Mouse (Mus musculus) lung, embryonic 16.5 days (tissue): ENCODE data around the gene Ubac2. TPM values are rescaled to one million over a fixed set of nuclear protein-coding genes. Genes with fewer than 3 reads are reported as not detected.
"Not testable (repeated sequence)": the region's sequence is repeated elsewhere in the genome, so short reads cannot be mapped to it uniquely, and the experiment has no call there.

Experiments
- ATAC-seq: fragments of 200-750 bp; cut with Nextera tagmentation; 2 replicates; pipeline ENCODE4 v1.8.0; 2017; ENCODE audit warnings: low read depth, mild to moderate bottlenecking, moderate library complexity
- H3K27ac ChIP-seq: fragments of 300-500 bp; sonication (generic); 2 replicates; pipeline ENCODE4 v1.5.1; 2014; ENCODE audit warnings: mild to moderate bottlenecking, control low read depth, low read length
- H3K27me3 ChIP-seq: fragments of 300-500 bp; sonication (generic); 2 replicates; pipeline ENCODE4 v1.6.1; 2014; ENCODE audit warnings: low read depth, low read length, mixed read lengths; ENCODE audit not compliant: control insufficient read depth, insufficient read depth
- H3K36me3 ChIP-seq: fragments of 300-500 bp; sonication (generic); 2 replicates; pipeline ENCODE4 v1.6.1; 2014; ENCODE audit warnings: low read length; ENCODE audit not compliant: control insufficient read depth, insufficient read depth
- H3K4me1 ChIP-seq: fragments of 300-500 bp; sonication (generic); replicated peaks from 2 replicates; pipeline ENCODE4 v1.6.1; 2014; ENCODE audit warnings: low read length, mixed read lengths; ENCODE audit not compliant: control insufficient read depth, insufficient read depth
- H3K4me2 ChIP-seq: fragments of 300-500 bp; sonication (generic); 2 replicates; pipeline ENCODE4 v1.6.1; 2014; ENCODE audit warnings: low read depth, low read length, control low read depth
- H3K4me3 ChIP-seq: fragments of 300-500 bp; sonication (generic); 2 replicates; pipeline ENCODE4 v1.5.1; 2014; ENCODE audit warnings: mild to moderate bottlenecking, low read length, control low read depth
- H3K9ac ChIP-seq: fragments of 300-500 bp; sonication (generic); 2 replicates; pipeline ENCODE4 v1.6.1; 2014; ENCODE audit warnings: low read length, control low read depth
- H3K9me3 ChIP-seq: fragments of 300-500 bp; sonication (generic); 2 replicates; pipeline ENCODE4 v1.6.1; 2016; ENCODE audit warnings: low read length; ENCODE audit not compliant: control insufficient read depth
- WGBS: fragments of 180-500 bp; shearing (Covaris S2); extraction: QIAGEN DNeasy Blood & Tissue Kit; methylation state at CpG from one replicate; pipeline ENCODE4 v1.1.7; 2014; 5-methylcytosine and 5-hydroxymethylcytosine counted together
- polyA plus RNA-seq: library from polyadenylated mRNA; unstranded; fragments of >200 nt; fragmentation: Nextera tagmentation; extraction: Ambion mirVana; gene quantifications from 2 replicates; pipeline ENCODE4 v1.2.1, GENCODE M21; 2015

Ubac2 gene
- polyA plus RNA-seq, 1 experiment from 2014 or later: 56.9 TPM

- H3K4me3 ChIP-seq: no peak overlapping the region
- H3K4me2 ChIP-seq: no peak overlapping the region
- 51% methylated on average over 3 of the region's 3 CpGs for WGBS
These were observed 11.8 kb upstream of the Ubac2 start for GRCm38 (mm10) chr14:121866574-121866973.

GRCm38 (mm10) chr14:121869111-121869510 lies 9.3 kb upstream of the Ubac2 start:
- Histone ChIP-seq H3K27ac (no peak overlapping the region), H3K4me3 (no peak overlapping the region), H3K4me2 (no peak overlapping the region), H3K36me3 (no peaks in the 10 kb centered on the region), H3K27me3 (no peaks in the 10 kb centered on the region), H3K9ac (no peak overlapping the region), H3K4me1 (no peaks in the 10 kb centered on the region), H3K9me3 (no peaks in the 10 kb centered on the region)
- no peak for ATAC-seq
- WGBS: 49% methylated on average over 1 of the region's 1 CpGs

More at GRCm38 (mm10) chr14:121866574-121866973, 11.8 kb upstream of the Ubac2 start:
- no peaks in the 10 kb centered on the region for H3K36me3 ChIP-seq
- no peaks in the 10 kb centered on the region for H3K27me3 ChIP-seq
- no peak overlapping the region for H3K9ac ChIP-seq
- H3K9me3 ChIP-seq: no peaks in the 10 kb centered on the region
- no peaks in the 10 kb centered on the region for H3K4me1 ChIP-seq
- ATAC-seq: no peak
- H3K27ac ChIP-seq: no peak overlapping the region

- no peaks in the 10 kb centered on the region for H3K36me3 ChIP-seq
- 71% methylated on average over 1 of the region's 1 CpGs for WGBS
- no peak overlapping the region for H3K4me3 ChIP-seq
- no peaks in the 10 kb centered on the region for H3K9me3 ChIP-seq
- no peaks in the 10 kb centered on the region for H3K27me3 ChIP-seq
- no peak for ATAC-seq
- H3K4me2 ChIP-seq: no peak overlapping the region
- H3K27ac ChIP-seq: no peak overlapping the region
- H3K4me1 ChIP-seq: no peaks in the 10 kb centered on the region
- H3K9ac ChIP-seq: no peak overlapping the region
These were observed 5.7 kb upstream of the Ubac2 start for GRCm38 (mm10) chr14:121872760-121873159.

GRCm38 (mm10) chr14:121873172-121873571 lies 5.2 kb upstream of the Ubac2 start:
- no peaks in the 10 kb centered on the region for H3K9me3 ChIP-seq
- no peak overlapping the region for H3K27ac ChIP-seq
- WGBS: 51% methylated on average over 2 of the region's 2 CpGs
- H3K27me3 ChIP-seq: no peaks in the 10 kb centered on the region
- no peaks in the 10 kb centered on the region for H3K36me3 ChIP-seq
- H3K4me1 ChIP-seq: no peaks in the 10 kb centered on the region
- no peak overlapping the region for H3K9ac ChIP-seq
- no peak overlapping the region for H3K4me3 ChIP-seq
- H3K4me2 ChIP-seq: no peak overlapping the region
- ATAC-seq: no peak

GRCm38 (mm10) chr14:121873646-121874045 lies 4.8 kb upstream of the Ubac2 start:
- Histone ChIP-seq H3K4me2 (no peak overlapping the region), H3K9ac (no peak overlapping the region), H3K27me3 (no peaks in the 10 kb centered on the region), H3K4me3 (no peak overlapping the region), H3K9me3 (no peaks in the 10 kb centered on the region), H3K4me1 (no peaks in the 10 kb centered on the region), H3K27ac (no peak overlapping the region), H3K36me3 (no peaks in the 10 kb centered on the region)
- WGBS: 76% methylated on average over 4 of the region's 4 CpGs
- ATAC-seq: no peak

GRCm38 (mm10) chr14:121876190-121876589 lies 2.2 kb upstream of the Ubac2 start:
- H3K27me3 ChIP-seq, H3K9ac ChIP-seq, H3K9me3 ChIP-seq, H3K36me3 ChIP-seq, H3K4me1 ChIP-seq, H3K4me2 ChIP-seq, H3K27ac ChIP-seq, ATAC-seq, H3K4me3 ChIP-seq: not testable (repeated sequence)
- 54% methylated on average over 2 of the region's 2 CpGs for WGBS

GRCm38 (mm10) chr14:121876860-121877259 lies 1.6 kb upstream of the Ubac2 start:
- H3K4me2 ChIP-seq: no peak overlapping the region
- no peak overlapping the region for H3K27ac ChIP-seq
- H3K9me3 ChIP-seq: no peaks in the 10 kb centered on the region
- H3K27me3 ChIP-seq: no peaks in the 10 kb centered on the region
- no peak for ATAC-seq
- H3K36me3 ChIP-seq: no peaks in the 10 kb centered on the region
- 77% methylated on average over 2 of the region's 2 CpGs for WGBS
- H3K4me1 ChIP-seq: peaks cover 2% of the 10 kb centered on the region; the same call in 1 of the 2 replicates
- H3K4me3 ChIP-seq: no peak overlapping the region
- H3K9ac ChIP-seq: no peak overlapping the region

- Histone ChIP-seq H3K9ac (peak overlapping the region; percentile 94), H3K27me3 (no peaks in the 10 kb centered on the region), H3K27ac (peak overlapping the region; percentile 92), H3K9me3 (no peaks in the 10 kb centered on the region), H3K36me3 (no peaks in the 10 kb centered on the region), H3K4me1 (peaks cover 2% of the 10 kb centered on the region; the same call in 1 of the 2 replicates), H3K4me3 (peak overlapping the region; percentile 96), H3K4me2 (peak overlapping the region; percentile 66)
- WGBS: 32% methylated on average over 8 of the region's 8 CpGs
- no peak for ATAC-seq
These were observed 780 bp upstream of the Ubac2 start for GRCm38 (mm10) chr14:121877640-121878039.

- WGBS: under 1% methylated on average over 27 of the region's 27 CpGs
- Histone ChIP-seq H3K4me3 (peak overlapping the region; percentile 96), H3K9me3 (no peaks in the 10 kb centered on the region), H3K27me3 (no peaks in the 10 kb centered on the region), H3K27ac (peak overlapping the region; percentile 70; the same call in 1 of the 2 replicates), H3K4me1 (peaks cover 4% of the 10 kb centered on the region), H3K36me3 (no peaks in the 10 kb centered on the region), H3K4me2 (peak overlapping the region; percentile 93), H3K9ac (peak overlapping the region; percentile 94)
- ATAC-seq: no peak; the same call in 1 of the 2 replicates
These were observed 413 bp downstream of the Ubac2 start for GRCm38 (mm10) chr14:121878859-121879206.
